Comparison of ENCODE assay signal across 7 mouse cellular contexts in the genomic region with DNA sequence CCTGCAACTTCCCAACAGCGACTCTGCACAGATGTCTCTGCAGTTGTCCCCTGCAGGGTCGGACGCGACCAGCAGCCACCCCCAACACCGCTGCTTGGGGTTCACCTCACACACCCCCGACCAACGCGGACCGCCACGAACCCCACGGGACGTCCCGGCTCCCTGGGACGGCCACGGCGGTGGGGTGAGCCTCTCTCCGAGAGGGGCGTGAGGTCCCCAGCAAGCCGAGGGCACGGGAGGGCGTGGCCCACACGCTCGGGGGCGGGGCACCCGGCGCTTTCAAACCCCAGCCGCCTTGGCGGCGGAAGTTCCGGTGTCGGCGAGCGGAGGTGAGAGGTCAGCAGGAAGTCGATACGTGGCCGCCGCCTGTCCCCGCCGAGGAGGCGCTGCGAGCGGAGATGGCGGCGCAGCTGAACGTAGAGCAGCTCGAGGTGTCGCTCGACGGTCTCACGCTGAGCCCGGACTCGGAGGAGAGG. TPM values are rescaled to one million over a fixed set of nuclear protein-coding genes. Genes with fewer than 3 reads are reported as not detected.
DNase-seq lines count a peak whose midpoint lies in the region; ATAC-seq and TF ChIP-seq lines count a peak whose summit lies in the region.

A gene (plus strand): TSS at position 340 of the 476 bp plus-strand sequence.

- WGBS in intestine, postnatal 0 days = under 1% methylated on average over 52 of the region's 52 CpGs
- WGBS in midbrain, embryonic 12.5 days = under 1% methylated on average over 49 of the region's 52 CpGs
- under 1% methylated on average over 52 of the region's 52 CpGs for WGBS in small intestine, adult 2 months

- no peaks in the 10 kb centered on the region for H3K27me3 ChIP-seq in intestine, postnatal 0 days (replicated peaks; ENCODE audit: control insufficient read depth, insufficient read depth, low read length)
- no peaks in the 10 kb centered on the region for H3K27me3 ChIP-seq in midbrain, embryonic 12.5 days
- H3K27me3 ChIP-seq in small intestine, adult 2 months (ENCODE audit: control insufficient read depth, insufficient read depth, low read length) = no peaks in the 10 kb centered on the region

- peak; percentile 39 for TF ChIP-seq CTCF in intestine, postnatal 0 days (IDR thresholded peaks at IDR 0.05; ENCODE audit: low read depth)
- TF ChIP-seq CTCF in small intestine, adult 2 months (IDR thresholded peaks at IDR 0.05; ENCODE audit: extremely low read depth, insufficient read length, insufficient replicate concordance, low read depth, low read length) = no peak

- H3K4me3 ChIP-seq in intestine, postnatal 0 days (ENCODE audit: low read depth, low read length) = peak within 1 kb of the TSS; percentile 99
- H3K4me3 ChIP-seq in midbrain, embryonic 12.5 days = peak within 1 kb of the TSS; percentile 97
- H3K4me3 ChIP-seq in small intestine, adult 2 months (ENCODE audit: low read depth, low read length) = peak within 1 kb of the TSS; percentile 90

- peak within 1 kb of the TSS; percentile 75 for H3K4me2 ChIP-seq in intestine, postnatal 0 days (replicated peaks; ENCODE audit: low read depth)
- peak within 1 kb of the TSS; percentile 86 for H3K4me2 ChIP-seq in midbrain, embryonic 12.5 days (replicated peaks)

- peak; percentile 89 for DNase-seq in adrenal gland, adult 8-10 months
- DNase-seq in embryo, embryonic 9.5 days (ENCODE audit: extremely low spot score) = peak; percentile 94
- DNase-seq in gonadal fat pad, adult 2 months (ENCODE audit: low read depth) = peak; percentile 36
- peak; percentile 92 for DNase-seq in left cerebral cortex, postnatal 4 days

- intact Hi-C loops in left cerebral cortex, postnatal 4 days (cut with DNase I) = no loop called here

- H3K27ac ChIP-seq in intestine, postnatal 0 days (ENCODE audit: low read depth, low read length) = peak within 1 kb of the TSS; percentile 94
- H3K27ac ChIP-seq in midbrain, embryonic 12.5 days (replicated peaks) = peak within 1 kb of the TSS; percentile 88
- peak within 1 kb of the TSS; percentile 87 for H3K27ac ChIP-seq in small intestine, adult 2 months (ENCODE audit: insufficient read depth, low read depth, low read length)

- peak; percentile 90 for ATAC-seq in intestine, postnatal 0 days
- ATAC-seq in midbrain, embryonic 12.5 days (ENCODE audit: low FRiP score, low read depth) = peak; percentile 96

- peak within 1 kb of the TSS; percentile 94 for H3K9ac ChIP-seq in intestine, postnatal 0 days (ENCODE audit: low read depth, low read length)
- H3K9ac ChIP-seq in midbrain, embryonic 12.5 days (replicated peaks) = peak within 1 kb of the TSS; percentile 96

- H3K9me3 ChIP-seq in intestine, postnatal 0 days (ENCODE audit: control insufficient read depth) = no peaks in the 10 kb centered on the region
- no peaks in the 10 kb centered on the region for H3K9me3 ChIP-seq in midbrain, embryonic 12.5 days

- no peaks in the 10 kb centered on the region; the same call in 1 of the 2 replicates for H3K4me1 ChIP-seq in intestine, postnatal 0 days (replicated peaks; ENCODE audit: control insufficient read depth, insufficient read depth, low read length)
- H3K4me1 ChIP-seq in midbrain, embryonic 12.5 days = peaks cover 30% of the 10 kb centered on the region
- H3K4me1 ChIP-seq in small intestine, adult 2 months (ENCODE audit: control insufficient read depth, insufficient read depth, insufficient read length, low read length) = peaks cover 4% of the 10 kb centered on the region; the same call in 1 of the 2 replicates

- H3K36me3 ChIP-seq in intestine, postnatal 0 days (ENCODE audit: control insufficient read depth, insufficient read depth) = no peaks in the 10 kb centered on the region
- H3K36me3 ChIP-seq in midbrain, embryonic 12.5 days = no peaks in the 10 kb centered on the region
- no peaks in the 10 kb centered on the region for H3K36me3 ChIP-seq in small intestine, adult 2 months (ENCODE audit: control insufficient read depth, insufficient read depth, low read length)

- peak; percentile 94 for TF ChIP-seq POLR2A in small intestine, adult 2 months (IDR thresholded peaks at IDR 0.05; ENCODE audit: low read depth, low read length)

RNA-seq across cellular contexts. Expression of the gene that starts here (rescaled TPM):
- total RNA-seq in adrenal gland, adult 8-10 months (2022) = 10 to 100 TPM; 48.1 to 51.3 (median 50.6) TPM
- polyA plus RNA-seq in gonadal fat pad, adult 2 months (2012; rRNA removed) = 19.2 and 22.4 TPM in 2 replicates
- 16.9 and 18.4 TPM in 2 replicates for polyA plus RNA-seq in intestine, postnatal 0 days (2015; fragmentation: Nextera tagmentation; extraction: Ambion mirVana)
- 10 to 100 TPM; 39.4 to 42.5 TPM for total RNA-seq in left cerebral cortex, postnatal 4 days (2021)
- 27.4 and 29.3 TPM in 2 replicates for polyA plus RNA-seq in midbrain, embryonic 12.5 days (2016; fragmentation: Nextera tagmentation; extraction: Ambion mirVana)
- polyA plus RNA-seq in small intestine, adult 2 months (2012; rRNA removed) = 5.5 and 10.7 TPM in 2 replicates

Comparison
In these comparisons a context has a peak if more than half of its experiments do, and no peak if none do; other contexts are left out.
1. Peak in every context shown above with its lines: DNase-seq, ATAC-seq, H3K4me3 ChIP-seq and H3K27ac ChIP-seq.
2. DNase-seq: peak in every context shown above with its lines; median percentile 94 in embryo, embryonic 9.5 days; 92 in left cerebral cortex, postnatal 4 days; 89 in adrenal gland, adult 8-10 months; 36 in gonadal fat pad, adult 2 months.